Mouse (Mus musculus): ENCODE data around the gene 1700056E22Rik. TPM values are rescaled to one million over a fixed set of nuclear protein-coding genes. Genes with fewer than 3 reads are reported as not detected.

Gene 1700056E22Rik
- polyA plus RNA-seq, 1 experiment from 2014 or later, result 1.3 TPM

DNA sequence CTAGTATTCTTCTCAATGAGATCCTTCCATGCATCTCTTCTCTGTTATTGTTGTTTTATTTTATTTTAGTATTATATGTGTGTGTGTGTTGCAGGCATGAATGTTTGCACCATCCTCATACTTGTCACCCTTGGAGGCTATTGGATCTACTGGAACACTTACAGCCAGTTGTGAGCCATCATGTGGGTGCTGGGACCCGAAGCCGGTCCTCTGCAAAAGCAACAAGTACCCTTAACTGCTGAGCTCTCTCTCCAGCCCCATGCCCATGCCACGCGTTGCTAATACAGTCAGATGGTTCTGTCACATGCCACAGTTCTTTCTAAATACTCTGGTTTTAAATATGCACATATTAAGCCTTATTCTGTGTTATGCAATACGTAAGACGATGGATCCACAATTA lies 22.8 kb downstream of the 1700056E22Rik start:
- ATAC-seq (ENCODE audit: low FRiP score), result no peak
- no peak overlapping the region for H3K4me2 ChIP-seq
- no peaks in the 10 kb centered on the region for H3K36me3 ChIP-seq
- H3K9ac ChIP-seq, result no peak overlapping the region
- no peak overlapping the region for H3K4me3 ChIP-seq
- no peaks in the 10 kb centered on the region for H3K27me3 ChIP-seq
- WGBS, result 99% methylated on average over 6 of the region's 6 CpGs
- no peak overlapping the region for H3K27ac ChIP-seq
- H3K9me3 ChIP-seq, result no peaks in the 10 kb centered on the region
- H3K4me1 ChIP-seq (replicated peaks), result no peaks in the 10 kb centered on the region

DNA sequence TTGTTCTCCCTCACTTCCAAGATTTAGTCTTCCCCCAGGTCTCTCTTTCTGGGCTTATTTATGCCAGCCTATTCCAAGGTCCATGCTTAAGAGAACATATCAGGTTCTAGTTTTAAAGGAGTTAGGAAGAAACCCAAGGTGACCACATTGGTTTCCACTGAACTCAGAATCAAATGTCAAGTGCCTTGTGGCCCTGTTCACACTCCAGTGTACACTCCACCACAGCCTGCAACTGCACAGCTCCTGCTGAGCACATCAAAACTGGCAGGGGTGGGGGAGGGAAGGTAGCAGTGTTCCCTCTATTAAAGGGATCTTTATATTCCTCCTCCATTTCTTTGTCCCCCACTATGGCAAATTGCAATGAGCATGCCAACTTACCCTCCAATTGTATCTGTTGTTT lies 28.0 kb downstream of the 1700056E22Rik start:
- H3K9me3 ChIP-seq, result no peaks in the 10 kb centered on the region

DNA sequence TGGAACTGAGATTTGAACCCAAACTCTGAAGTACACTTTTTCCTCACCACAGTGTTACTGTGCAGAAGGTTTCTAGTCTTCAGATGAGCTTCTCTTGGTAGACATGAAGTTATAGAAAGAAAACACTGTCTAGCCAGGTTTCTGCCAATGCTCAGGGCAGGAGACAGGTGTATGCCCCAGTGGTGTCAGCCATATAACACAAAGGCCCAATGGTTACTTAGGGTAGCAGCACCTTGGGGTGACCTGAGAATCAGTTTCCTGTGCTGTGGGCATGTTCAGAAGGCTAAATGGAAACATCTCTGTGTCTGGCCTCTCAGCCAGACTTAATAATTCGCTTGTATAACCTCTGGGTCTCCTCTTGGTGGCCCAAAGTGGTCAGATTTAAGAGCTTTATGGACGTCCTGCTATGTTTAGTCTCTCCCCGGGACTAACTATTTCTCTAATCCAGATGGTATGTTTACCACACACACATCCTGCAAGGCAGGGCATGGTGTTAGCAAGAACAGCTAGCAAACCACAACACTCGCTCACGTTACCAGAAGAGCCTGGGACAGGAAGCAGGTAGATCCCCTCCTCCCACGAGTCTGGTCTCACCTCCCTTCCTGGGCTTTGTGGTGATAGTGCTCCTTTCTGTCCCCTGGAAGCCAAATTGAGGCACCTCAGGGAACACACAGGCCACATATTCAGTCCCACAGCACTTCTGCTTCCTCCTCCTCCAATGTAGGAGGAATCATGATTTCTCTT lies 28.6 kb downstream of the 1700056E22Rik start:
- H3K27ac ChIP-seq, result no peak overlapping the region
- 75% methylated on average over 6 of the region's 6 CpGs for WGBS
- H3K27me3 ChIP-seq, result no peaks in the 10 kb centered on the region
- H3K4me3 ChIP-seq, result no peak overlapping the region
- H3K9me3 ChIP-seq, result no peaks in the 10 kb centered on the region
- no peak overlapping the region for H3K4me2 ChIP-seq
- H3K4me1 ChIP-seq (replicated peaks), result no peaks in the 10 kb centered on the region
- ATAC-seq (ENCODE audit: low FRiP score), result no peak
- H3K36me3 ChIP-seq, result no peaks in the 10 kb centered on the region
- H3K9ac ChIP-seq, result no peak overlapping the region

More for the DNA sequence above, 28.0 kb downstream of the 1700056E22Rik start:
- Histone ChIP-seq H3K36me3 (no peaks in the 10 kb centered on the region), H3K4me1 (replicated peaks) (no peaks in the 10 kb centered on the region), H3K27ac (no peak overlapping the region), H3K4me2 (no peak overlapping the region), H3K27me3 (no peaks in the 10 kb centered on the region), H3K4me3 (no peak overlapping the region), H3K9ac (no peak overlapping the region)
- no peak for ATAC-seq (ENCODE audit: low FRiP score)

DNA sequence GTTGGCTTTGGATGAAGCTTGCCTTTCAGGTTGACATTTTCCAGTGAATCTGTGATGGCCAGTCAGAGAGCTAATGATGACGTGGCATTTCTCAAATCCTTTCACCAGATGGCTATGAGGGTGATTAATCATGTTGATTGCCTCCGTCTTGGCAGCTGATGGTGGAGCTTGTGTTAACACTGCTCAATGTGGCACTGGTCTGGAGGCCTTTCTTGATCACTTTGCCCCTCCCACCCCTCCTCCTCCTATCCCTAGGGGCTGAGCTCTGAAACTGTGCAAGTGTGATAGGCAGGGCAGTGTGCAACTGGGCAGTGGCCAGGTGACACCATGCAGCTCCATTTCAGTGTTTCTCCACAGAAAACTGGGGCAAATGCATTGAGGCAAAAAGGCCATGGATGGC lies 29.8 kb downstream of the 1700056E22Rik start:
- no peak overlapping the region for H3K4me2 ChIP-seq
- no peak overlapping the region for H3K9ac ChIP-seq
- no peak overlapping the region for H3K4me3 ChIP-seq
- 25% methylated on average over 2 of the region's 2 CpGs for WGBS
- no peaks in the 10 kb centered on the region for H3K9me3 ChIP-seq
- H3K4me1 ChIP-seq (replicated peaks), result no peaks in the 10 kb centered on the region
- H3K36me3 ChIP-seq, result no peaks in the 10 kb centered on the region
- ATAC-seq (ENCODE audit: low FRiP score), result no peak
- no peaks in the 10 kb centered on the region for H3K27me3 ChIP-seq
- no peak overlapping the region for H3K27ac ChIP-seq

DNA sequence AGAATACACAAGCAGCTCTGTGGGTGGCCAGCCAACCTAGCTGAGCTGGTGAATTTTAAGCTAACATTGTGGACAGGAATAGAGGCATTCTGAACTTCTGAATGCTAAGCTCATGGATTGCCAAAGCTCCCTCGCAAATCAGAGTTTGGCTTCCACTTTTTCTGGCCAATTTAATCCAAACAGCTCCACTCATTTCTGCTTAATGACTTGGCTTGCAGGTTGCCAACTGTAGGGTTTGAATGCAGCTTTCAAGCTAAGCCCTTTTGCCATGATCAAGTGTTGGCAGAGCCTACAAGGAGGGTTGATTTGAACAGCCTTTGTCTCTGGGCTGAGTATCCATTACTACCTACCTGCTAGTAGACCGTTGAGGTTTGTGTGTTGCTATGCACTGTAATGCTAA lies 31.6 kb downstream of the 1700056E22Rik start:
- no peak overlapping the region for H3K9ac ChIP-seq
- no peaks in the 10 kb centered on the region for H3K9me3 ChIP-seq
- 85% methylated on average over 2 of the region's 2 CpGs for WGBS
- H3K4me2 ChIP-seq, result no peak overlapping the region
- H3K27ac ChIP-seq, result no peak overlapping the region
- no peaks in the 10 kb centered on the region for H3K4me1 ChIP-seq (replicated peaks)
- H3K4me3 ChIP-seq, result no peak overlapping the region
- no peaks in the 10 kb centered on the region for H3K36me3 ChIP-seq
- no peaks in the 10 kb centered on the region for H3K27me3 ChIP-seq
- ATAC-seq (ENCODE audit: low FRiP score), result no peak

DNA sequence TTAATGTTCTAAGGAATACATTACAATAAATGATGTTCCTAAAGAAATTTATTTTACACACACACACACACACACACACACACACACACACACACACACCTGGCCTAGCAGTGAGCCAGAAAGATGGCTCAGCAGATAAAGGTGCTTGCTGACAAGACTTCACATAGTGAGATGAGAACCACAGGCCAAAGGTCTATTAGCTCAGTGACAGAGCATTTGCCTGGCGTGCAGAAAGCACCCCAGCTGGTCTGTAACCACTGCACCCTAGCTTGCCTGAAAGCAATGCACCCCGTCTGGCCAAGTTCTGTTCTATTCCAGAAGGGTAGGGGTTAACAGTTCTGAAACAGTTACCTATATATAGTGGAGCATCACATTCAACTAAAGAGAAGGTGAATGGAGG lies 36.9 kb downstream of the 1700056E22Rik start:
- no peak overlapping the region for H3K4me2 ChIP-seq
- no peaks in the 10 kb centered on the region for H3K27me3 ChIP-seq
- ATAC-seq (ENCODE audit: low FRiP score), result no peak
- H3K4me1 ChIP-seq (replicated peaks), result no peaks in the 10 kb centered on the region
- H3K9me3 ChIP-seq, result no peaks in the 10 kb centered on the region
- H3K9ac ChIP-seq, result no peak overlapping the region
- 71% methylated on average over 2 of the region's 2 CpGs for WGBS
- H3K36me3 ChIP-seq, result no peaks in the 10 kb centered on the region
- no peak overlapping the region for H3K27ac ChIP-seq
- H3K4me3 ChIP-seq, result no peak overlapping the region

DNA sequence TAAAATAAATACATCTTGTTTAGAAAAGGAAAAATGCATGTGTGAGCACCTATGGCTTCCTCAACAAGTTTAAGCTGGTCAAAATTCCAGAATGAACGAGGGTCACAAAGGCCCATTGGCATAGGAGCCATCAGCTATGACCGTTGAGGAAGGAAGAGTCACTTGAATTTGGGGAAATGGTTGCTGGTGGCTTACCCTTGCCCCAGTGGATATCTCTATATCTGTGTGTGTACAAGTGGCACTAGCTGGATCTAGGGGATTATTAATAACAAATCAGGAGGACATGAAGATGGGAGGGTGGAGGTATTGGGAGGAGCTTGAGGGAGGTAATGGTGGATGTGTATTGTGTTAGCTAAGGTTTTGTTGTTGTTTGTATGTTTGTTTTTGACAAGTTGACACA lies 42.2 kb downstream of the 1700056E22Rik start:
- no peaks in the 10 kb centered on the region for H3K27me3 ChIP-seq
- no peak overlapping the region for H3K4me2 ChIP-seq
- no peaks in the 10 kb centered on the region for H3K9me3 ChIP-seq
- H3K36me3 ChIP-seq, result no peaks in the 10 kb centered on the region
- no peak for ATAC-seq (ENCODE audit: low FRiP score)
- H3K4me1 ChIP-seq (replicated peaks), result no peaks in the 10 kb centered on the region
- H3K4me3 ChIP-seq, result no peak overlapping the region
- no peak overlapping the region for H3K27ac ChIP-seq
- H3K9ac ChIP-seq, result no peak overlapping the region
- 91% methylated on average over 2 of the region's 2 CpGs for WGBS

DNA sequence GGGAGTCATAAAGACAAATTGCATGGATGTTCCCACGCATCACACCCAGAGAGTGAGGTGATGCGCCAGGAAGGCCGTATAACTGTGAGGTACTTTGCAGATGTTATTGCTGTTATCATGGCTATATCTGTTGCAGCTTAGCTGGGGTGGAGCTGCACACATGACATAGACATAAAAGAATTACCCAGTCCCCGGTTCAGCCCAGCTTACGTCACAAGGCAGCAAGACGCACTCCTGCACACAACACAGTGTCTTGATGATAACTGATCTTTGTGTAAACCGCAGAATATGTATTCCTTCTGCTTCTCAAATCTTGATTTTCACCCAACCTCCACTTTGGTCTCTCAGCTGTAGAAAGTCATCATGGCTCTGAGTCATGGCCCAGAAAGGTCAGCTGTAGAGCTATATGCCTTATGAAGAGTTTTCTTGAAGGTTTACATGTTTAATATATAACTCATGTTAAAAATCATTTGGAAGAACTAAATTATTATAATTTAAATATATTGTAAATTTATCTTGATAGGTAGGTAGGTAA lies 46.3 kb downstream of the 1700056E22Rik start:
- 97% methylated on average over 7 of the region's 7 CpGs for WGBS
- Histone ChIP-seq H3K9me3 (no peaks in the 10 kb centered on the region), H3K4me3 (no peak overlapping the region), H3K27me3 (no peaks in the 10 kb centered on the region), H3K36me3 (no peaks in the 10 kb centered on the region), H3K4me1 (replicated peaks) (no peaks in the 10 kb centered on the region), H3K4me2 (no peak overlapping the region), H3K9ac (no peak overlapping the region), H3K27ac (no peak overlapping the region)
- no peak for ATAC-seq (ENCODE audit: low FRiP score)

Other genes starting within 250 kb of the 1700056E22Rik start
- gene Dusp10, start 21.0 kb downstream of the 1700056E22Rik start, polyA plus RNA-seq (2015; fragmentation: Nextera tagmentation; extraction: Ambion mirVana), result 4.7 and 5.2 TPM in 2 replicates

Data from hindbrain, embryonic 13.5 days (tissue).